Mouse (Mus musculus): ENCODE results near the gene Slc35f3.

DNA sequence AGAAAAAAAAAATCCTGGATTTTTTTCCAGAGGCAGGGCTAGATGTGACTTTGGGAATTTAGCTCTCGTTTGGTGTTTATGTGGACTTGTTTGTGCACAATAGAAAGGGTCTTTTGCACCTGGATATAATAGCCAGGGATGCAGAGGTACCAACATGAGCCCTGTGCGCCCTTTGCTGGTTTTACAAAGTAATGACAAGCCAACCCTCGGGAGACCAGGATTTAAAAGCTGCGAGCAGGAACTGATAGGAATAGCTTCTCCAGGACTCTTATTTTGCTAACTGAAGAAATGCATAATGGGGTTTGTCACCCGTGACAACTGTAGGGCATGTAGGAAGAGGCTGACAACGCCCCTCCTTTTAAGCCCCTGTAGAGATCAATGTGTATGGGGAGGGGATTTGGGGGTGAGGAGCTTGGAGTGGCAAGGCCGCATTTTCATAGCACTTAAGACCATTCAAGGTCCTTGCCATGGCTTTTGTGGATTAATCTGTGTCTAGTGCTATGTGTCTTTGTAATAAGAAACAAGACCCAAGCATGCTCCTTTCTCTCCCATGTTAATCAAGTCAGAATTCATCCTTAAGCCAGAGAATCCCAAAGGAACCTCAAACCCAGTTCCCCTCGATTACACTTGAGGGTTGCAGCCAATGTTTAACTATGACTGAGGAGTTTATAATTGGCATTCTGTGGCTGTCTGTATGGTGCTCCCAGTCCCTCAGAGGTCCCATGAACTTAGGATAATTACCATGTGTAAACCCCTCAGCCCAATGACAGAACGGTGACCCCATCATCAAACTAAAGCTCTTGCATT, 41.6 kb upstream of the Slc35f3 start:
- TF ChIP-seq CTCF (IDR thresholded peaks at IDR 0.05; ENCODE audit: borderline replicate concordance, control insufficient read depth, extremely low read depth, insufficient read depth, low read length, poor library complexity) (no peak), POLR2A (IDR thresholded peaks at IDR 0.05; ENCODE audit: control insufficient read depth, extremely low read depth, insufficient read depth, low read length, poor library complexity) (no peak)
